Mouse (Mus musculus) testis, adult 2 months (tissue): Measurements from ENCODE around the gene Fam120a.

Source experiments
- CTCF ChIP-seq: fragments of 200-500 bp; IDR thresholded peaks from 2 replicates; pipeline ENCODE4 v1.5.1; 2012; ENCODE audit warnings: low read depth, mild to moderate bottlenecking, inconsistent platforms, low read length, moderate library complexity; ENCODE audit not compliant: control insufficient read depth, insufficient read depth, insufficient replicate concordance
- POLR2A ChIP-seq: fragments of 200-500 bp; IDR thresholded peaks from 2 replicates; pipeline ENCODE4 v1.6.1; 2012; ENCODE audit warnings: low read depth, mild to moderate bottlenecking, inconsistent platforms, low read length, moderate library complexity; ENCODE audit not compliant: control insufficient read depth

- no peak for TF ChIP-seq CTCF
- TF ChIP-seq POLR2A, result no peak
These were observed 47.9 kb downstream of the Fam120a start for GRCm38 (mm10) chr13:48919756-48920415.
